Mouse (Mus musculus): Measurements from ENCODE around the gene Btg1-ps1.
"Not testable (repeated sequence)": the region's sequence is repeated elsewhere in the genome, so short reads cannot be mapped to it uniquely, and the experiment has no call there.

Gene Btg1-ps1

GRCm38 (mm10) chrX:38018597-38018996 is at the start of gene Btg1-ps1:
TSS of gene Btg1-ps1 (minus strand) at chrX:38018815.
- not testable (repeated sequence) for DNase-seq (ENCODE audit: low read depth)

GRCm38 (mm10) chrX:38066175-38066574 is 47.6 kb upstream of the Btg1-ps1 start, which contains the start of gene Rhox10:
TSS of gene Rhox10 (plus strand) at chrX:38066475.
- DNase-seq (ENCODE audit: low read depth), result no peak

- peak; percentile 8 for DNase-seq (ENCODE audit: low read depth)
These were observed 42.9 kb upstream of the Btg1-ps1 start for GRCm38 (mm10) chrX:38061544-38061943.

- not testable (repeated sequence) for DNase-seq (ENCODE audit: low read depth)
These were observed 24.4 kb upstream of the Btg1-ps1 start, which contains the start of gene Btg1-ps2 for GRCm38 (mm10) chrX:38043014-38043413. TSS of gene Btg1-ps2 (minus strand) at chrX:38043114.

- no peak for DNase-seq (ENCODE audit: low read depth)
These were observed 21.1 kb upstream of the Btg1-ps1 start for GRCm38 (mm10) chrX:38039666-38040065.

GRCm38 (mm10) chrX:38033841-38034240 is 15.2 kb upstream of the Btg1-ps1 start:
- no peak for DNase-seq (ENCODE audit: low read depth)

GRCm38 (mm10) chrX:38008756-38009155 is 9.9 kb downstream of the Btg1-ps1 start:
- no peak for DNase-seq (ENCODE audit: low read depth)

All from c-Kit-positive CD71-positive TER-119-negative erythroid progenitor cells, embryonic 14.5 days (primary cell).